Mouse (Mus musculus) liver, adult (tissue): Measurements from ENCODE around the gene Elfn1.

Experiments
- GATA4 ChIP-seq: IDR thresholded peaks from 2 replicates; pipeline ENCODE4 v1.6.1; 2014; ENCODE audit warnings: mild to moderate bottlenecking, low read length; ENCODE audit not compliant: insufficient replicate concordance

The Elfn1 gene

DNA sequence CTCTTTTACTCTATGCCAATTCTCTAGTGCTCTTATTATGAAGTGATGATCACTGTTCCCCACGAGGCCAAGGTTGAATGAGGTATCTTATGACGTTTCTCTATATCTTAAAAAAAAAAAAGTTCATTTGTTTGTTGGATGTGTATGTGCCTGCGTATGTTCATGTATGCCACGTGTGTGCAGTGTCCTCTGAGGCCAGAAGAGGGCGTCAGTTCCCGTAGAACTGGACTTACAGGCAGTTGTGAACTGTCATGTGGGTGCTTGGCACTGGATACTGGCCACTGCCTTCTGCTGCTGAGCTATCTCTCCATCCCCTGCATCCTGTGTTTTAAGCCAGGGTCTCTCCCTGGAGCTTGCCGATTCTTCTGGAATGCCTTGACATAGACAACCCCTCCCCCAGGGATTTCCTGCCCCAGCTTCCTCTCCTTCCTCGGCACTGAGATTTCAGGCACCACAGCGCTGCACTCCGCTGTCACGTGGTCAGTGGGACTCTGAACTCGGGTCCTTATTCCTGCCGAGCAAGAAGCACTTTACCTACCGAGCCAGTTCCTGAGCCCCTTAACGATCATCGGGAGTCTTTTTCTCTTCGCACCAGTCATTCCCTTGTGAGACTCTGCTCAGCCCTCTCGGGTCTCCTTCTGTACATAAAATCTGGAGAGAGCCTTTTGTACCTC, 77.5 kb downstream of the Elfn1 start:
- TF ChIP-seq GATA4: no peak

DNA sequence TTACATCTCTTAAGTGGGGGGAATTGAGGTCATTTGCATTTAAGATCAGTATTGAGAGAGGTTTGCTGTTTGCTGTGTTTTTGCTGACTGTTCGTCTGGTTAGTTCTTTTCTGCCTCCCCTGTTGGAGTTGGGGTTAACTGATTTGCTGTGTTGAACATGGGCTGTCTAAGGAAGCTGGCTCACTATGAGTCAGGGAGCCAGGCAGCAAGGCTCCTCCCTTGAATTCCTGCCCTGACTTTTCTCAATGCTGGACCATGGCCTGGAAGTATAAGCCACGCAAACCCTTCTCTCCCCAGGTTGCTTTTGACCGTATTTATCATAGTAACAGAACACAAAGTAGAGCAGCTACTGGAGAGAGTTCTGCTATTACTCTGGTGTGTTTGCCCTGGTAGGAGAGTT, 83.8 kb downstream of the Elfn1 start:
- TF ChIP-seq GATA4: no peak

DNA sequence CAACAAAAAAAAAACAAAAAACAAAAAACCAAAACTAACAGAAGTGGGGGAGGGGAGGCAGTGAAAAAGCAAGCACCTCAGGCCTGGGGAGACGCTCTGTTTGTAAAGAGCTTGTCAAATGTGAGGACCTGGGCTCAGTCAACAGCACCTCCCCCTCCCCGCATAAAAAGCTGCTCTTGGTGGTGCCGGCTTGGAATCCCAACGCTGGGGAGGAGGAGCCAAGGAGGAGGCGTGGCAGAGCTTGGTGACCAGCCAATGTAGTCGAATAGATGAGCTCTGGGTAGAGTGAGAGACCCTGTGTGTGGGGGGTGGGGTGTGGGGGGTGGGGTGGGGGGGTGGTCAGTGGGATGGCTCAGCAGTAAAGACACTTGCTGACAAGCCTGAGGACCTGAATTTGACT, 91.2 kb downstream of the Elfn1 start:
- TF ChIP-seq GATA4: no peak

GRCm38 (mm10) chr5:140002541-140002940, 94.8 kb downstream of the Elfn1 start:
- no peak for TF ChIP-seq GATA4

- no peak for TF ChIP-seq GATA4
These were observed 99.1 kb downstream of the Elfn1 start for GRCm38 (mm10) chr5:140006861-140007260.

DNA sequence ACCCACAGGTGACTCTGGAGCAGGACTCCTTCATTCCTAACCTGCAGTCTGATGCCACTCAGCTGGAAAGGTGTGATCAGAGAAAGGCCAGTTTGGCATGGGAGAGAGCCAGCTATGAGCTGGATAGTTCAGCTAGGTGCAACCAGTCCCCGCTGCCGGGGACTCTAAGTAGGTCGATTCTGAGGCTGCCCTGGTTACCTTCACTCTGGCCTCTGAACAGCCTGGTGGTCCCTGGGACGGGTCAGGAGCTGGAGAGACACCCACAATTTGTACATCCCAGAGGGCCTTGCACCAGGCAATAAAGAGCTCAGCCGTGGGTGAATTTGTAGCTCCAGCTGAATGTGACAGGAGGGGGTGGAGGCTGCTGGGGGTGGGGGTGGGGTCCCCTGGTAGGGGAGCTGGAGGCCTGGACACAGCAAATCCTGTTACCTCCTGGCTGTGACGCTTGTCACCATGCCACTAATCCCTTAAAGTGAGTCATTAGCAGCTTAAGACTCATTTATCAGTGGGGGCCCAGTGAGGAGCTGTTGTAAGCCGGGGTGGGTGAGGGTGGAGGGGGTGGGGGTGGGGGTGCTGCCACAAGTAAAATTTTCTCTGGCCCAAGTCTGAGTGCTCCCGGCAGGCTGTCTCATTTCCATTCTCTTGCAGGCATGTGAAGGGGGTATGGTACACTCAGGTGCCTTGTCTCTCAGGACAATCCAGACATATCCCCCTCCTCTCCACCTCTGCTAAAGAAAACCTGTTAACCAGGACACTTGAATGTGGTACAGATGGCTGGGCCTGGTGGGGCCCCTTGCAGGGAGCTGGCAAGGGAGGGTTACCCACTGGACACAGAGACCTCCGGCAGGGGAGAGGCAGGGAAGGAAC, 100.1 kb downstream of the Elfn1 start:
- TF ChIP-seq GATA4: no peak

DNA sequence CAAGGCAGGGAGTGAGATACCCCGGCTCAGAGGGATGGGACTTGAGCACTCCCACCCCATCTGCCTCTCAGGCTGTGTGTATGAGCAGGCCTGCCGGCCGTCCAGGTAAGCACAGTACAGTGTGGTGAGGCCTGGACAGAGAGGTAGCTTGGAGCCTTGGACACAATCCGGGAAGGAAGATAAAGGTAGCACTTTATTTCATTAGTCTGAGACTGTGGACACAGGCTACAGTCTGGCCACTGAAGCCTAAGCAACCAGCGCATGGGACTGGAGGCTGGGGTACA, 100.7 kb downstream of the Elfn1 start:
- no peak for TF ChIP-seq GATA4

DNA sequence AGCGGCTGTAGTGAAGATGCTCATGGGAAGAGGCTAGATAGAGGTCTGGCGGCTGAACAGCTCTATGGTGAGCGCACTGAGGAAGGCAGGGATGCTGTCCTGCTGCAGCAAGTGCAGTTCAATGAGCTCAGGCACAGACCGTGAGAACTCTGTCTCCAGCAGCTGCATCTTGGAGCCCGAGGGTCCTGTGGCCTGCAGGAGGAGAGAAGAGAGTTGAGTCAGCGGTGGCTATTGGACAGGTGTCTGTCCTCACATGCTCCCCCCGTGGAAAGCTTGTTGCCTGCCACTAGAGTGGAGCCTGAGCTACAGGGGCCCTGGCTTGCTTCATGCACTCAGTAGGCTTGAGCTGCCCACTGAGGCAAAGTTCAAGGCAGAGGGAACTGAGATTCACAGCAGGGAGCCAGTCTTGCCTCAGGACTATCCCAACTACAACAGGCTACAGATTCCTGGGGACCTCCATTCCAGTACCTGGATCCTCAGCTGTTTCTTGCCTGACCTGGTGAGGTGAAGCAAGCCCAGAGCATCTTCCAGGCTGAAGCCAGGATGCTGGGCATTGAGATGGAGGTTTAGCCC, 101.4 kb downstream of the Elfn1 start:
- no peak for TF ChIP-seq GATA4

- TF ChIP-seq GATA4: no peak
These were observed 102.7 kb downstream of the Elfn1 start for GRCm38 (mm10) chr5:140010405-140010804.

DNA sequence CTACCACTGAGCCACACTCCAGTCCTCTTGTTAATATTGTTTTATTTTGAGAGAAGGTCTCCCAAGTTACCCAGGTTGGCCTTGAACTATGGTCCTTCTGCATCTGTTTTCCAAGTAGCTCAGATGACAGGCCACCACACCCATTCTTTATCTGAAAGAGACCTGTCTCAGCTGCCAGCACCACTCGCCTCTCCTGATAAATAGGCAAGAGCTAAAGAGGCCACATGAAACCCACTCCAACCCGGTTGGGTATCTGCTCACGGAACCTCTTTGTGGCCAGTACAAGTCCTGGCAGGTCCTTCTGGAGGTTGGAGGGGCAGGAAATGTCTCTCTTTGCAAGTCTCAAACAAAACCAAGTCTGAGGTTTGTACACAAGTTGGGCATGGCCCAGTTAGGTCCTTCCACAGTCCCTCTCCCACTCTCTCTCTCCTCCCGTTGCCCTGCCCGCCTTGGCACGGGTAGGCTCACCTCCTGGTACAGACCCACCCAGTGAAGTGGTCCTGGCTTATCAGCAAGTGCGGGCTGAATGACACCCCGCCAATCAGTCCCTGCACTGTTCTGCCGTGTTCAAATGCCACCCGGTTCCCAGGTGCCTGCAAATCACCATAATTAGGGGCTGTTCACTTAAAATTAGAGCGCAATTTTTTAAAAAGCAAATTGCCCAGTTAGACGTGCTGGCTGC, 104.7 kb downstream of the Elfn1 start:
- TF ChIP-seq GATA4: no peak

- no peak for TF ChIP-seq GATA4
These were observed 105.9 kb downstream of the Elfn1 start for GRCm38 (mm10) chr5:140013652-140014051.

DNA sequence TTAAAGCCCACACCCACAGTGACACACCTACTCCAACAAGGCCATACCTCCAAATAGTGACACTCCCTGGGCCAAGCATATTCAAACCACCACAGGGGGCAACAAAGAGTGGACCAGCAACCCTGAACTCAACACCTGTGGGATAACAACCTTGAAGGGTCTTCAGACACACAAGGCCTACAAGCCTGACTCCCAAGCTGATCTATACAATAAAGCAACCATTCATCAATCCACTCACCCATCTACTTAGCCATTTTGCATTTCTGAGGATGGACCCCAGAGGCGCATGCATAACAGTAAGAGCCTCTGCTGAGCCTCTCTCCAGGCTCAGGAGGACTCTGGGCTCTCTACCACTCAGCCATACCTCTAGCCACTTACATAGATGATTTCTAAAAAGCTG, 109.2 kb downstream of the Elfn1 start:
- TF ChIP-seq GATA4: no peak

DNA sequence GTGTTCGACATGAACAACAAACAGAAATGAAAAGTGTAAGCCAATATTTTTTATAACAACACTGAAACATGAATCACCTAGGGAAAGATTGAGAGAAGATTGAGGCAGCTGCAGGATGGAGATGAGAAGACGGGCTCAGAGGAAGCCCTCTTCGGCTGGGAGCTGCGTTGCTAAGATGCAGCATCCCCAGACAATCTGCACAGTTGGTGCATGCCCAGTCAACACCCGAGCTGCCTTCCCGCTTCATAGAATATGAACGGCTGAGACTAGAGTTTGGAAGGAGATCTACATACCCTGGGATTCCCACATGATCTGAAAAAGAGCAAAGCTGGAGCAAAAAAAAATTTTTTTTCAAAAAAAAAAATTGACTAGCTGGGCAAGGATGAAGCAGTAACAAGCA, 111.0 kb downstream of the Elfn1 start:
- no peak for TF ChIP-seq GATA4

DNA sequence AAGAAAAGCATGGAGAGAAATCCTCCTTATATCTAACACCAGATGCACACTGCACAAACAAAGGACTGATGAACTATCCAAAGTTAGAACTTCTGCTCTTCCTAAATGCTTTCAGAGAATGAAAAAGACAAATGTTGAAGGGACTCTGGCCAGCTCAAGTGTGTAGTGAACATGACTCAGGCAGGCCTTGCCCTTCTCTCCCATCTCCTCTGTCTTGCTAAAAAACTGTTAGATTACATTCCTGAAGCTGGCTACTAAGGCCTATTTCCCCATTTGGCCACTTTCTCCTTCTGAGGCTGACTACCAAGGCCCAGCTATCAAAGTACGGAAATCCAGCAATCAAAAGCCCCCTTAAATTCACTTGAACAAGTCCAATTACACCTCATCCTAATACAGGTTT, 111.9 kb downstream of the Elfn1 start:
- TF ChIP-seq GATA4: no peak

GRCm38 (mm10) chr5:140021755-140022154, 114.0 kb downstream of the Elfn1 start:
- TF ChIP-seq GATA4: no peak

DNA sequence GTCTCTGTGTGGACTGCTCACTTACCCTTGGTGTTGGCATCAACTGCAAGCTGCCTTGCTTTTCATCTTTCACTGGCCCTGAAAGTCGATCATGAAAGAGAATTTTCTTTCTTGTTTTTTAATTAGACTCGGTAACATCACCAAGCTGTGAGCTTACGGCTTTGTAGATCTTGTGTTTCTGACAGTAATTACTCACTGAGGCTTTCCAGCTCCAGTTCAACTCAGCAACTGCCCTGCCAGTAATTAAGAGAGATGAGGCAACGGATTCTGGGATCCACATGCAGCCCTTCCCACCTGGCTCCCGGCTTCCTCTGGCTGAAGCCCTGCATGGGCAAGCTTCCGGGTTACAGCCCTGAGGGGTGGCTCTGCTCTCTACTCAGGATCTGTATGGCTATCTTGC, 115.1 kb downstream of the Elfn1 start:
- TF ChIP-seq GATA4: no peak
